Mouse (Mus musculus): ENCODE measurements around the gene Ccdc103. TPM values are rescaled to one million over a fixed set of nuclear protein-coding genes. Genes with fewer than 3 reads are reported as not detected.
A peak's percentile ranks its signal among the peaks of the same experiment; 100 is the strongest.

Gene Ccdc103
- polyA plus RNA-seq, 1 experiment from 2014 or later, result 2.2 TPM

DNA sequence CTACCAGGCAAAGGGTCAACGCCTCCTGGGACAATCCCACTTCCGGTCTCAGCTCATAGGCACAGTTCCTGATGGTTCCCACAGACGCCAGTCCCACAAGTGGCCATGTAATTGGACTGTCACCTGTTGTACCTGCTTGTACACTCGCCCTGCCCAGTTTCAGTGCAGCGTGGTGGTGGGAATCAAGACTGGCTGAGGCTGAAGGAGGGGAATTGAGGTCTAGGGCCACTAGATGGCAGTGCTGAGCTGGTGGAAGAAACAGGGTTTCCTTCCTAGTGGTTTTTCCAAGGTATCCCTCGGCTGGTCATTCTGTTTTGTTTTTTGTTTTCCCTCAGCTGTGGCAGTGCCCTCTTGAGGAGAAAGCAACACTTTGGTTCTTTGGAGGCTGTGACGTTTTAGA is 19.8 kb downstream of the Ccdc103 start, which contains the start of gene Gfap:
Gene Gfap (minus strand): TSS at position 150 of the 400 bp plus-strand sequence.
- Histone ChIP-seq H3K4me1 (replicated peaks; ENCODE audit: control insufficient read depth, insufficient read depth, low read length) (no peaks in the 10 kb centered on the region; the same call in 1 of the 2 replicates), H3K9me3 (ENCODE audit: control insufficient read depth, low read length) (no peaks in the 10 kb centered on the region), H3K27me3 (ENCODE audit: control insufficient read depth, insufficient read depth, low read length) (0 out of 2 replicates have a peak, but pooled peaks cover 3% of the 10 kb centered on the region), H3K27ac (no peak within 1 kb of the TSS), H3K9ac (no peak within 1 kb of the TSS), H3K4me3 (replicated peaks; ENCODE audit: low read length) (no peak within 1 kb of the TSS), H3K36me3 (replicated peaks; ENCODE audit: control insufficient read depth, insufficient read depth) (no peaks in the 10 kb centered on the region), H3K4me2 (replicated peaks) (no peak within 1 kb of the TSS)
- 13% methylated on average over 7 of the region's 7 CpGs for whole genome bisulfite sequencing
- peak; percentile 93 for DNase-seq (ENCODE audit: low spot score)
- peak; percentile 44; the same call in 1 of the 2 replicates for ATAC-seq (ENCODE audit: low FRiP score)

DNA sequence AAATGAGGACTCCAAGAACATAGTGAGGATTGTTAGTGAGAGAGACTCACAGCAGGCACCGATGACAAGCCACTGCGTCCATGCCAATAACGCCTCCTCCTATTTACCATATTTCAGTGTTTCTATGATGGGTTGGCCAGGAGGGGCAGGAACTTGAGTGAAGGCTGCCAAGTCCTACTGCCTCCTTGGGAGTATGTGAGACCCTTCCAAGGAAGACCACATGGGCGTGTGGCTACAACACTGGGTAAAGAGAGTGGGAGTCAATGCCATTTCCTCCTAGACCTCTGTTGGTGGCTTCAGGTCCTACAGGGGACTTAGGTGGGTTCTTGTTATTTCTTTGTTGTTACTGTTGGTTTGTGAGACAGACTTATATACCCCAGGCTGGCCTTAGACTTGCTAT is 20.2 kb downstream of the Ccdc103 start:
- H3K27ac ChIP-seq, result no peak overlapping the region
- no peak overlapping the region for H3K9ac ChIP-seq
- ATAC-seq (ENCODE audit: low FRiP score), result no peak
- no peak overlapping the region for H3K4me3 ChIP-seq (replicated peaks; ENCODE audit: low read length)
- H3K36me3 ChIP-seq (replicated peaks; ENCODE audit: control insufficient read depth, insufficient read depth), result no peaks in the 10 kb centered on the region
- H3K9me3 ChIP-seq (ENCODE audit: control insufficient read depth, low read length), result no peaks in the 10 kb centered on the region
- DNase-seq (ENCODE audit: low spot score), result no peak
- WGBS, result 51% methylated on average over 4 of the region's 4 CpGs
- no peaks in the 10 kb centered on the region; the same call in 1 of the 2 replicates for H3K4me1 ChIP-seq (replicated peaks; ENCODE audit: control insufficient read depth, insufficient read depth, low read length)
- H3K27me3 ChIP-seq (ENCODE audit: control insufficient read depth, insufficient read depth, low read length), result 0 out of 2 replicates have a peak, but pooled peaks cover 3% of the 10 kb centered on the region
- no peak overlapping the region for H3K4me2 ChIP-seq (replicated peaks)

GRCm38 (mm10) chr11:102902107-102902506 is 21.1 kb downstream of the Ccdc103 start:
- Histone ChIP-seq H3K27me3 (ENCODE audit: control insufficient read depth, insufficient read depth, low read length) (0 out of 2 replicates have a peak, but pooled peaks cover 3% of the 10 kb centered on the region), H3K4me3 (replicated peaks; ENCODE audit: low read length) (no peak overlapping the region), H3K4me1 (replicated peaks; ENCODE audit: control insufficient read depth, insufficient read depth, low read length) (no peaks in the 10 kb centered on the region; the same call in 1 of the 2 replicates), H3K27ac (no peak overlapping the region), H3K9ac (no peak overlapping the region), H3K9me3 (ENCODE audit: control insufficient read depth, low read length) (no peaks in the 10 kb centered on the region), H3K4me2 (replicated peaks) (no peak overlapping the region), H3K36me3 (replicated peaks; ENCODE audit: control insufficient read depth, insufficient read depth) (no peaks in the 10 kb centered on the region)
- no peak for ATAC-seq (ENCODE audit: low FRiP score)
- no peak for DNase-seq (ENCODE audit: low spot score)
- WGBS, result 86% methylated on average over 5 of the region's 5 CpGs

DNA sequence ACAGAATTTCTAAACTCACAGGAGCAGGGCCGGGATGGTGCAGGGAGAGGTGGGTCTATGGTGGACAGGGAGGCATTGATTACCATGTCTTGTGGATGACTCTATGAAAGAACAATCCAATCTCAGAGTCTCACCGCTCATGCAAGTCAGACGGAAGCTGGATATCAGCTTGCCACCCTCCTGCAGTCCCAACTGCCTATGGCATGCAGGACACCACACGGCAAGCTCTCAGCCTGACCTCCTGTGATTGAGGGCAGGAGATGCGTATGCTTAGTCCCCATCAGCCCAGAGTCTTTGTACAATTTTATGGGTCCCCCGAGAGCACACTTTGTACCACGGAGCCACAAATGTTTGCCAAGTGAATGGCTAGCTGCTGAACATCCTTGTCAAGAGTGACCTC is 22.6 kb downstream of the Ccdc103 start:
- Histone ChIP-seq H3K27me3 (ENCODE audit: control insufficient read depth, insufficient read depth, low read length) (0 out of 2 replicates have a peak, but pooled peaks cover 3% of the 10 kb centered on the region), H3K4me2 (replicated peaks) (no peak overlapping the region), H3K4me1 (replicated peaks; ENCODE audit: control insufficient read depth, insufficient read depth, low read length) (no peaks in the 10 kb centered on the region; the same call in 1 of the 2 replicates), H3K4me3 (replicated peaks; ENCODE audit: low read length) (no peak overlapping the region), H3K27ac (no peak overlapping the region), H3K9ac (no peak overlapping the region), H3K36me3 (replicated peaks; ENCODE audit: control insufficient read depth, insufficient read depth) (no peaks in the 10 kb centered on the region), H3K9me3 (ENCODE audit: control insufficient read depth, low read length) (no peaks in the 10 kb centered on the region)
- ATAC-seq (ENCODE audit: low FRiP score), result no peak
- DNase-seq (ENCODE audit: low spot score), result no peak
- 66% methylated on average over 7 of the region's 7 CpGs for WGBS

GRCm38 (mm10) chr11:102911376-102911775 is 30.4 kb downstream of the Ccdc103 start:
- Histone ChIP-seq H3K27ac (no peak overlapping the region), H3K9ac (no peak overlapping the region), H3K9me3 (ENCODE audit: control insufficient read depth, low read length) (no peaks in the 10 kb centered on the region), H3K36me3 (replicated peaks; ENCODE audit: control insufficient read depth, insufficient read depth) (no peaks in the 10 kb centered on the region), H3K4me3 (replicated peaks; ENCODE audit: low read length) (no peak overlapping the region), H3K27me3 (ENCODE audit: control insufficient read depth, insufficient read depth, low read length) (no peaks in the 10 kb centered on the region), H3K4me2 (replicated peaks) (no peak overlapping the region), H3K4me1 (replicated peaks; ENCODE audit: control insufficient read depth, insufficient read depth, low read length) (no peaks in the 10 kb centered on the region)
- ATAC-seq (ENCODE audit: low FRiP score) (no peak), DNase-seq (ENCODE audit: low spot score) (no peak)
- WGBS, result 60% methylated on average over 7 of the region's 7 CpGs

GRCm38 (mm10) chr11:102915380-102915779 is 34.4 kb downstream of the Ccdc103 start:
- ATAC-seq (ENCODE audit: low FRiP score), result no peak
- WGBS, result 94% methylated on average over 9 of the region's 9 CpGs
- H3K4me2 ChIP-seq (replicated peaks), result no peak overlapping the region
- no peaks in the 10 kb centered on the region for H3K9me3 ChIP-seq (ENCODE audit: control insufficient read depth, low read length)
- H3K4me3 ChIP-seq (replicated peaks; ENCODE audit: low read length), result no peak overlapping the region
- no peaks in the 10 kb centered on the region for H3K36me3 ChIP-seq (replicated peaks; ENCODE audit: control insufficient read depth, insufficient read depth)
- H3K27ac ChIP-seq, result no peak overlapping the region
- no peak for DNase-seq (ENCODE audit: low spot score)
- H3K9ac ChIP-seq, result no peak overlapping the region
- no peaks in the 10 kb centered on the region for H3K27me3 ChIP-seq (ENCODE audit: control insufficient read depth, insufficient read depth, low read length)
- no peaks in the 10 kb centered on the region for H3K4me1 ChIP-seq (replicated peaks; ENCODE audit: control insufficient read depth, insufficient read depth, low read length)

GRCm38 (mm10) chr11:102918077-102918476 is 37.1 kb downstream of the Ccdc103 start:
- no peaks in the 10 kb centered on the region for H3K9me3 ChIP-seq (ENCODE audit: control insufficient read depth, low read length)
- no peak overlapping the region for H3K27ac ChIP-seq
- WGBS, result 83% methylated on average over 4 of the region's 4 CpGs
- DNase-seq (ENCODE audit: low spot score) (no peak), ATAC-seq (ENCODE audit: low FRiP score) (no peak)
- H3K4me2 ChIP-seq (replicated peaks), result no peak overlapping the region
- no peaks in the 10 kb centered on the region for H3K27me3 ChIP-seq (ENCODE audit: control insufficient read depth, insufficient read depth, low read length)
- no peak overlapping the region for H3K4me3 ChIP-seq (replicated peaks; ENCODE audit: low read length)
- no peak overlapping the region for H3K9ac ChIP-seq
- no peaks in the 10 kb centered on the region for H3K36me3 ChIP-seq (replicated peaks; ENCODE audit: control insufficient read depth, insufficient read depth)
- H3K4me1 ChIP-seq (replicated peaks; ENCODE audit: control insufficient read depth, insufficient read depth, low read length), result peaks cover 7% of the 10 kb centered on the region

- H3K36me3 ChIP-seq (replicated peaks; ENCODE audit: control insufficient read depth, insufficient read depth), result no peaks in the 10 kb centered on the region
- no peak overlapping the region for H3K27ac ChIP-seq
- no peaks in the 10 kb centered on the region for H3K27me3 ChIP-seq (ENCODE audit: control insufficient read depth, insufficient read depth, low read length)
- DNase-seq (ENCODE audit: low spot score) (no peak), ATAC-seq (ENCODE audit: low FRiP score) (no peak)
- no peak overlapping the region for H3K4me3 ChIP-seq (replicated peaks; ENCODE audit: low read length)
- WGBS, result 49% methylated on average over 6 of the region's 6 CpGs
- peaks cover 13% of the 10 kb centered on the region for H3K4me1 ChIP-seq (replicated peaks; ENCODE audit: control insufficient read depth, insufficient read depth, low read length)
- no peaks in the 10 kb centered on the region for H3K9me3 ChIP-seq (ENCODE audit: control insufficient read depth, low read length)
- H3K4me2 ChIP-seq (replicated peaks), result no peak overlapping the region
- H3K9ac ChIP-seq, result 0 out of 2 replicates have a peak overlapping the region, but pooled peaks have one; percentile 2
Observed at GRCm38 (mm10) chr11:102921491-102921890, 40.5 kb downstream of the Ccdc103 start.

- Histone ChIP-seq H3K9ac (peak within 1 kb of the TSS; percentile 53; the same call in 1 of the 2 replicates), H3K4me3 (replicated peaks; ENCODE audit: low read length) (peak within 1 kb of the TSS; percentile 47), H3K36me3 (replicated peaks; ENCODE audit: control insufficient read depth, insufficient read depth) (no peaks in the 10 kb centered on the region), H3K4me2 (replicated peaks) (peak within 1 kb of the TSS; percentile 75), H3K27ac (peak within 1 kb of the TSS; percentile 71), H3K4me1 (replicated peaks; ENCODE audit: control insufficient read depth, insufficient read depth, low read length) (peaks cover 13% of the 10 kb centered on the region), H3K9me3 (ENCODE audit: control insufficient read depth, low read length) (no peaks in the 10 kb centered on the region), H3K27me3 (ENCODE audit: control insufficient read depth, insufficient read depth, low read length) (no peaks in the 10 kb centered on the region)
- WGBS, result under 1% methylated on average over 62 of the region's 62 CpGs
- ATAC-seq (ENCODE audit: low FRiP score) (peak; percentile 90), DNase-seq (ENCODE audit: low spot score) (peak; percentile 95)
Observed at GRCm38 (mm10) chr11:102924557-102925350, 43.8 kb downstream of the Ccdc103 start, which contains the start of gene Kif18b. Gene Kif18b (minus strand): TSS chr11:102925124.

Data from hindbrain, embryonic 14.5 days (tissue).